Mouse (Mus musculus): ENCODE measurements at regions not wholly inside any gene's neighbourhood (a gene's known extent, or its start where the extent isn't known, plus 50 kb on each side); places are given as distances from the start of the nearest gene placed in this dataset.
"Not testable (repeated sequence)": the region's sequence is repeated elsewhere in the genome, so short reads cannot be mapped to it uniquely, and the experiment has no call there.

- ATAC-seq (replicated peaks; ENCODE audit: poor library complexity) = peak; percentile 74
Observed at GRCm38 (mm10) chr5:4348334-4348733, 156.2 kb downstream of the Mterf1b start.

GRCm38 (mm10) chr5:4349943-4350342 is 157.8 kb downstream of the Mterf1b start:
- ATAC-seq (replicated peaks; ENCODE audit: poor library complexity) = no peak

- no peak for ATAC-seq (replicated peaks; ENCODE audit: poor library complexity)
Observed at GRCm38 (mm10) chr5:4355609-4356224, 163.6 kb downstream of the Mterf1b start.

- ATAC-seq (replicated peaks; ENCODE audit: poor library complexity) = peak; percentile 54; the same call in 1 of the 2 replicates
Observed at GRCm38 (mm10) chr5:4356555-4357273, 164.5 kb downstream of the Mterf1b start.

- ATAC-seq (replicated peaks; ENCODE audit: poor library complexity) = 0 out of 2 replicates have a peak, but pooled peaks have one; percentile 50
Observed at GRCm38 (mm10) chr5:4361547-4361946, 169.4 kb downstream of the Mterf1b start.

GRCm38 (mm10) chr5:4384719-4385118 is 192.6 kb downstream of the Mterf1b start:
- not testable (repeated sequence) for ATAC-seq (replicated peaks; ENCODE audit: poor library complexity)

- no peak for ATAC-seq (replicated peaks; ENCODE audit: poor library complexity)
Observed at GRCm38 (mm10) chr5:4391083-4391482, 198.9 kb downstream of the Mterf1b start.

- ATAC-seq (replicated peaks; ENCODE audit: poor library complexity) = not testable (repeated sequence)
Observed at GRCm38 (mm10) chr5:4394353-4395052, 202.3 kb downstream of the Mterf1b start.

GRCm38 (mm10) chr5:4398087-4398486 is 205.9 kb downstream of the Mterf1b start:
- ATAC-seq (replicated peaks; ENCODE audit: poor library complexity) = no peak

GRCm38 (mm10) chr5:4417761-4418160 is 225.6 kb downstream of the Mterf1b start:
- no peak for ATAC-seq (replicated peaks; ENCODE audit: poor library complexity)

Measured in megakaryocyte progenitor cell, adult 5-6 weeks (primary cell).